Comparison of ENCODE assay signal across 8 mouse cellular contexts in the genomic region with DNA sequence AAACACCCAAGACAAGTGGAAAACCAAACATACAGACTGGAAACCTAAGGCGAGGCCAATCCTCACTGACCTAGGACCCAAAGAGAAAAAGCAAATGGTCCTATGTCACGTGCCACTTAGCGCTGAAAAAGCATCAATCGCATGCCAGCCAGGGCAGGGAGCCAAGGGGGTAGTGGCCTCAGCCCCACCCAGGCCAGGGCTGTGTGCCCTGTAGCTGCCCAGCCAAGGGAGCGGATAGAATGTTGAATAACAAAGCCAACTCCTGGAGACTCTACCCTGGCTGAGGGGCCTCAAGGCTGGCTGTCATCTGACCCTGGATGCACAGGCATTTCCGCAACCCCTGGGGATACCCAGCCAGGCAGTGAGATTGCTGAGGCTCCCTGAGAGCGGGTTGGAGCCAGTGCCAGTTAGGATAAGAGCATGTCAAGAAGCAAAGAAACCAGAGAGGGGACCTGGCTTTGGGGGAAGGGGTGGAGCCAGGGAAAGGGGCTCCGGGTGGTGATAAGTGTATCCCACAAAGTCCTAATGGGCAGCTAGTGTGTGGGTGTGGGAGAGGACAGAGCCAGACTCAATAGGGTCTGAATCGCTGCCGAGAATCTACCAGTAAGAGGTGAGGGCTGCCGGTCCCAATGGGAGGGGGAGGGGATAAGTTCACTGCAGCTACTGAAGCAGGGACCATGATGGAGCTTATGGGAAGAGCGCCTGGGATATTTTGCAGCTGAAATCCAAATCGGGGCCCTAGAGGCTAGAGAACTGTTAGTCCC. TPM values are rescaled to one million over a fixed set of nuclear protein-coding genes. Genes with fewer than 3 reads are reported as not detected.
DNase-seq lines count a peak whose midpoint lies in the region; ATAC-seq lines count a peak whose summit lies in the region.

No protein-coding gene starts in this region.

- no peaks in the 10 kb centered on the region for H3K9me3 ChIP-seq in forebrain, embryonic 16.5 days (ENCODE audit: control insufficient read depth, low read length)
- no peaks in the 10 kb centered on the region for H3K9me3 ChIP-seq in hindbrain, embryonic 12.5 days (replicated peaks)
- no peaks in the 10 kb centered on the region for H3K9me3 ChIP-seq in stomach, embryonic 16.5 days (replicated peaks; ENCODE audit: control insufficient read depth, low read length)

- H3K36me3 ChIP-seq in forebrain, embryonic 16.5 days (ENCODE audit: control insufficient read depth, insufficient read depth): no peaks in the 10 kb centered on the region
- H3K36me3 ChIP-seq in hindbrain, embryonic 12.5 days: peaks cover 7% of the 10 kb centered on the region; the same call in 1 of the 2 replicates
- no peaks in the 10 kb centered on the region for H3K36me3 ChIP-seq in stomach, embryonic 16.5 days (ENCODE audit: control insufficient read depth, insufficient read depth, low read length)

- DNase-seq in frontal cortex, postnatal 36 days (ENCODE audit: low spot score in 2 of 2): peak; percentile 29 to 57
- DNase-seq in frontal cortex, postnatal 14 days (ENCODE audit: low spot score in 2 of 2): no peak
- DNase-seq in cerebellum, adult 18-20 months: peak; percentile 41 to 54
- peak; percentile 61 for DNase-seq in layer of hippocampus, adult 9-11 months

- H3K4me1 ChIP-seq in forebrain, embryonic 16.5 days (replicated peaks; ENCODE audit: control insufficient read depth, insufficient read depth, low read length): peaks cover 27% of the 10 kb centered on the region
- peaks cover 40% of the 10 kb centered on the region for H3K4me1 ChIP-seq in hindbrain, embryonic 12.5 days
- H3K4me1 ChIP-seq in stomach, embryonic 16.5 days (ENCODE audit: control insufficient read depth, insufficient read depth, low read length): peaks cover 45% of the 10 kb centered on the region

- peak overlapping the region; percentile 85 for H3K9ac ChIP-seq in forebrain, embryonic 16.5 days (replicated peaks; ENCODE audit: low read depth, low read length)
- H3K9ac ChIP-seq in hindbrain, embryonic 12.5 days: peak overlapping the region; percentile 91
- peak overlapping the region; percentile 91 for H3K9ac ChIP-seq in stomach, embryonic 16.5 days (ENCODE audit: low read length)

- peaks cover 2% of the 10 kb centered on the region; the same call in 1 of the 2 replicates for H3K27me3 ChIP-seq in forebrain, embryonic 16.5 days (replicated peaks; ENCODE audit: control insufficient read depth, insufficient read depth, low read length)
- peaks cover 9% of the 10 kb centered on the region; the same call in 1 of the 2 replicates for H3K27me3 ChIP-seq in hindbrain, embryonic 12.5 days
- H3K27me3 ChIP-seq in stomach, embryonic 16.5 days (ENCODE audit: control insufficient read depth, insufficient read depth, low read length): no peaks in the 10 kb centered on the region

- ATAC-seq in forebrain, embryonic 16.5 days: no peak
- ATAC-seq in hindbrain, embryonic 12.5 days (ENCODE audit: low FRiP score): no peak
- peak; percentile 36 for ATAC-seq in megakaryocyte-erythroid progenitor cell, adult 5-6 weeks (replicated peaks; ENCODE audit: low FRiP score, low TSS enrichment, poor library complexity, severe bottlenecking)
- no peak for ATAC-seq in stomach, embryonic 16.5 days (ENCODE audit: insufficient read depth, low FRiP score)

- peak overlapping the region; percentile 97 for H3K4me2 ChIP-seq in forebrain, embryonic 16.5 days (ENCODE audit: low read length)
- H3K4me2 ChIP-seq in hindbrain, embryonic 12.5 days (replicated peaks): peak overlapping the region; percentile 96
- peak overlapping the region; percentile 84 for H3K4me2 ChIP-seq in stomach, embryonic 16.5 days (ENCODE audit: low read depth, low read length)

- H3K27ac ChIP-seq in forebrain, embryonic 16.5 days (ENCODE audit: low read length): no peak overlapping the region
- H3K27ac ChIP-seq in hindbrain, embryonic 12.5 days: peak overlapping the region; percentile 26; the same call in 1 of the 2 replicates
- peak overlapping the region; percentile 91 for H3K27ac ChIP-seq in stomach, embryonic 16.5 days (ENCODE audit: low read length)

- H3K4me3 ChIP-seq in forebrain, embryonic 16.5 days (replicated peaks; ENCODE audit: low read length): peak overlapping the region; percentile 94
- peak overlapping the region; percentile 76 for H3K4me3 ChIP-seq in hindbrain, embryonic 12.5 days
- H3K4me3 ChIP-seq in stomach, embryonic 16.5 days (replicated peaks; ENCODE audit: low read length): peak overlapping the region; percentile 87

- WGBS in forebrain, embryonic 16.5 days: 22% methylated on average over 13 of the region's 13 CpGs
- WGBS in hindbrain, embryonic 12.5 days: 18% methylated on average over 13 of the region's 13 CpGs
- WGBS in stomach, embryonic 16.5 days: 21% methylated on average over 13 of the region's 13 CpGs

RNA-seq across cellular contexts. Expression of gene Gm20431, which starts 1.3 kb away (rescaled TPM):
- 8.2 and 11.7 TPM in 2 replicates for polyA plus RNA-seq in forebrain, embryonic 16.5 days (2015; fragmentation: Nextera tagmentation; extraction: Ambion mirVana)
- 16.9 and 18.8 TPM in 2 replicates for polyA plus RNA-seq in hindbrain, embryonic 12.5 days (2016; fragmentation: Nextera tagmentation; extraction: Ambion mirVana)
- total RNA-seq in megakaryocyte-erythroid progenitor cell, adult 5-6 weeks (2014; fragmentation: Nextera tagmentation): 16.1 TPM in 1 of 2 replicates, not detected in the other
- total RNA-seq in megakaryocyte-erythroid progenitor cell, adult 5-6 weeks (2017): not detected in 2 replicates
- 9.2 TPM in 1 of 2 replicates, not detected in the other for polyA plus RNA-seq in stomach, embryonic 16.5 days (2015; fragmentation: Nextera tagmentation; extraction: Ambion mirVana)

RNA-seq across cellular contexts. Expression of gene Ube2v1, which starts 28.1 kb away (rescaled TPM):
- polyA plus RNA-seq in forebrain, embryonic 16.5 days (2015; fragmentation: Nextera tagmentation; extraction: Ambion mirVana): 273 and 281 TPM in 2 replicates
- polyA plus RNA-seq in hindbrain, embryonic 12.5 days (2016; fragmentation: Nextera tagmentation; extraction: Ambion mirVana): 290 and 291 TPM in 2 replicates
- total RNA-seq in megakaryocyte-erythroid progenitor cell, adult 5-6 weeks (2014; fragmentation: Nextera tagmentation): 194 and 207 TPM in 2 replicates
- 46.6 and 78.6 TPM in 2 replicates for total RNA-seq in megakaryocyte-erythroid progenitor cell, adult 5-6 weeks (2017)
- polyA plus RNA-seq in stomach, embryonic 16.5 days (2015; fragmentation: Nextera tagmentation; extraction: Ambion mirVana): 267 and 298 TPM in 2 replicates

RNA-seq across cellular contexts. Expression of gene Cebpb, which starts 28.7 kb away (rescaled TPM):
- 0.32 and 0.56 TPM in 2 replicates for polyA plus RNA-seq in forebrain, embryonic 16.5 days (2015; fragmentation: Nextera tagmentation; extraction: Ambion mirVana)
- 4.1 and 4.5 TPM in 2 replicates for polyA plus RNA-seq in hindbrain, embryonic 12.5 days (2016; fragmentation: Nextera tagmentation; extraction: Ambion mirVana)
- total RNA-seq in megakaryocyte-erythroid progenitor cell, adult 5-6 weeks (2014; fragmentation: Nextera tagmentation): 0.83 and 1.4 TPM in 2 replicates
- 2.3 and 3.1 TPM in 2 replicates for total RNA-seq in megakaryocyte-erythroid progenitor cell, adult 5-6 weeks (2017)
- polyA plus RNA-seq in stomach, embryonic 16.5 days (2015; fragmentation: Nextera tagmentation; extraction: Ambion mirVana): 0.69 and 0.92 TPM in 2 replicates

RNA-seq across cellular contexts. Expression of gene Tmem189, which starts 29.6 kb away (rescaled TPM):
- 30.2 and 30.6 TPM in 2 replicates for polyA plus RNA-seq in forebrain, embryonic 16.5 days (2015; fragmentation: Nextera tagmentation; extraction: Ambion mirVana)
- 39.0 and 43.9 TPM in 2 replicates for polyA plus RNA-seq in hindbrain, embryonic 12.5 days (2016; fragmentation: Nextera tagmentation; extraction: Ambion mirVana)
- total RNA-seq in megakaryocyte-erythroid progenitor cell, adult 5-6 weeks (2014; fragmentation: Nextera tagmentation): 19.5 and 28.4 TPM in 2 replicates
- 10.2 and 16.8 TPM in 2 replicates for total RNA-seq in megakaryocyte-erythroid progenitor cell, adult 5-6 weeks (2017)
- 35.7 and 36.8 TPM in 2 replicates for polyA plus RNA-seq in stomach, embryonic 16.5 days (2015; fragmentation: Nextera tagmentation; extraction: Ambion mirVana)

Comparison
In these comparisons a context has a peak if more than half of its experiments do, and no peak if none do; other contexts are left out.
1. DNase-seq: peak in frontal cortex, postnatal 36 days (2 of 2), cerebellum, adult 18-20 months (2 of 2) and layer of hippocampus, adult 9-11 months (single experiment); none in frontal cortex, postnatal 14 days (0 of 2).
2. Peak in every context shown above with its lines, with median percentiles within 50 percentile points of each other: H3K4me2 ChIP-seq, H3K4me3 ChIP-seq and H3K9ac ChIP-seq.